Mouse (Mus musculus): ENCODE data around the gene Afap1l2. TPM values are rescaled to one million over a fixed set of nuclear protein-coding genes. Genes with fewer than 3 reads are reported as not detected.

The Afap1l2 gene
- total RNA-seq, 2 experiments from 2014 or later: 12.6 to 13.7 TPM

- DNase-seq (ENCODE audit: extremely low spot score in 1 of 2, low spot score in 1 of 2): no peak
Measured at GRCm38 (mm10) chr19:57009653-57010052, 1.6 kb upstream of the Afap1l2 start.

DNA sequence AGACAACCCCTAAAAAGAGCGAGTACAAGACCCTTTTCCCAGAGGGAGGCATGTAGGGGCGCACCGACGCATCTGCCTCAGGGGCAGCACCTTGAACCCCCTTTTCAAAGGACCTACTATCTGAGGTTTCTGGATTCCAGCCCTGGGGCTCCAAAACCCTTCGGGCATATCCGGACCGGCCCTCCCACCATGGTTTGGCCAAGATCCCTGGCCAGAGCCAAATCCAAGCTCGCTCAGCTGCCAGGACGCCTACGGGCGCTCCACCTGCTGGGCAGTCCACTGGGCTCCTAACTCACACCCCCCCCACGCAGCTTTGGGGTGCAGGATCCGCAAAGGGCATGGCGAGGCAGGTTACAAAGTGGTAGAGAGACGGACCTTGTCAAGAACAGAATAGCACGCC, 737 bp downstream of the Afap1l2 start:
- DNase-seq (ENCODE audit: extremely low spot score in 1 of 2, low spot score in 1 of 2): peak in 1 of 2 experiments; percentile 31

GRCm38 (mm10) chr19:57006841-57007240, 1.2 kb downstream of the Afap1l2 start:
- DNase-seq (ENCODE audit: extremely low spot score in 1 of 2, low spot score in 1 of 2): no peak

- DNase-seq (ENCODE audit: extremely low spot score in 1 of 2, low spot score in 1 of 2): no peak
Measured at GRCm38 (mm10) chr19:57005062-57005461, 3.0 kb downstream of the Afap1l2 start.

DNA sequence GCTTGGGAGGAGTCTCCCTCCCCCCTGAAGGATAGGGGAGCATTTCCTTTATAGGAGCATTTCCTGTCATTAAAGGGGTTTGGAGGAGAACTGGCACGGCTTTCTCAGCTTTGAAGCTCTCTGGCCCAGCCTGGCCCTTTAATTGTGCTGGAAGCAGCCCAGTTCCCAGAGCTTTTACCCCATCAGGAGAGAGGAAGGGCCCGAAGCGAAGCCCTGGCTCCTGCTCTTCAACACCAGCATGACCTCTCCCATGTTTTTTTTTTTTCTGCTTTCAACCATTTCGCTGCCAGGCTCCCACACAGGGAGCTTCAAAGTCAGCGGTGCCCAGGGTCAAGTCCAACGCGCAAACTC, 4.6 kb downstream of the Afap1l2 start:
- no peak for DNase-seq (ENCODE audit: extremely low spot score in 1 of 2, low spot score in 1 of 2)

DNA sequence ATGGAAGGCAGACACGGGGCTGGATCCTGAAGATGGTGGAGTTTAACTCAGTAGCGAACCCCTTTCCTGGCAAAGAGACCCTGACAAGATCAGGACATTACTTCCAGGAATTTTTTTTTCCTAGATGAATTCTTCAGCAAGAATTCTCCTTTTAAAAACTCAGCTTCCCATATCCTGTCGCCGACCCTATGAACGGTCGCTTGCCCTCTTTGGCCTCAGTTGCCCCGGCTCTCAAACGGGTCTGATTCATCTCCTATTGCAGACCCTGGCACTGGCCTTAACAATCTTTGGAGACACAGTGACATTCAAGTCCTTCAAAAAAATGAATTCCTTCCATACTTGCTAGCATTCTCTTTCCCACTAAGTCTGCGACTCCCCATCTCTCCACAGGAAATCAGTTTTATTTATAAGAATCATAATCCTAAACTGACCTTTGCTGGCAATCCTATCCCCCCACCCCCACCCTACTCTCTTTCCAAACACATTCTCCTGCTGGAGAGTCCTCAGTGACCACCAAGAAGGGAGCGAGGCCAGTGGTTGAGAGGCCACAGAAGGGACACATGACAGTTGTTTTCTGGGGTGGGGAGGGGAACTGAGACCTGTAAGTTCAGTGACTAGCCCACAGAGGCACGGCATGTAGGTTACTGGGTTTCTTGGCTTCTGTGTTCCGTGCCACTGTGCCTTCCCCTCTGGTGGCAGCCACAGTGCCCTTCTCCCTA, 5.1 kb downstream of the Afap1l2 start:
- DNase-seq (ENCODE audit: extremely low spot score in 1 of 2, low spot score in 1 of 2): no peak

DNA sequence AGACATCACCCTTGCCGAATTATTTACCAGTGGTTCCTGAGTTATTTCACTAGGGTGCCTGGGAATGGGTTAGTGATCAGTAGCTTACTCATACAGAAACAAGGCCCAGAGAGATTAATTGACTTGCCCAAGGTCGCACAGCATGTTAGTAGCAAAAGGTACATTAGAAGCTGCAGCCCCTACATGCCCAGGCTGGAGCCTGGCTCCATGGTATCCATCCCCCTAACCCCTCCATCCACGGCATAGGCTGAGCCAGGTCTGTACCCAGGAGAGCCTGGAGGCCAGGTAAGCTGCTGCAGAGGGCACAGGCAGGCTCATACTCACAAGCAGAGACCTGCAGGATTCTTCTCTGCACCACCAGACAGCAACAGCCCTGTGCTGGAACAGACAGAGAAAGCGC, 6.1 kb downstream of the Afap1l2 start:
- no peak for DNase-seq (ENCODE audit: extremely low spot score in 1 of 2, low spot score in 1 of 2)

DNA sequence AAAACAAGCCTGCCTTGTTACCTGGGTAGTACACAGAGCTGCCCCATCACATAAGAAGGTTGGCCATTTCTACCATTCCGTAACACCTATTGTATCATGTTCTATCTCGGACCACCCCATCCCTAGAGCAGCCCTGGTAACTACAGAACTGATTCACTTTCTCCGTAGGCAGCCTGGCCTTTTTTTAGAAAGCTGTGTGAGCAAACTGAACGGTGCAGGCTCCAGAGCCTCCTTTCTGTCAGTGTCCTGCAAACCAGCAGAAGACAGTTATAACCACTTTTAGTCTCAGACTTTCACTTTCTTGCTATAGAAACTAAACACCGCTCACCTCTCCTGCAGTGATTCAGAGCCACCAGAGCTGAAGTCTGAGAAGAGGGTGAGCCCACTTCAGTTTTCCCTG, 7.4 kb downstream of the Afap1l2 start:
- no peak for DNase-seq (ENCODE audit: extremely low spot score in 1 of 2, low spot score in 1 of 2)

GRCm38 (mm10) chr19:56999781-57000180, 8.2 kb downstream of the Afap1l2 start:
- DNase-seq (ENCODE audit: extremely low spot score in 1 of 2, low spot score in 1 of 2): no peak

GRCm38 (mm10) chr19:56998910-56999309, 9.1 kb downstream of the Afap1l2 start:
- no peak for DNase-seq (ENCODE audit: extremely low spot score in 1 of 2, low spot score in 1 of 2)

DNA sequence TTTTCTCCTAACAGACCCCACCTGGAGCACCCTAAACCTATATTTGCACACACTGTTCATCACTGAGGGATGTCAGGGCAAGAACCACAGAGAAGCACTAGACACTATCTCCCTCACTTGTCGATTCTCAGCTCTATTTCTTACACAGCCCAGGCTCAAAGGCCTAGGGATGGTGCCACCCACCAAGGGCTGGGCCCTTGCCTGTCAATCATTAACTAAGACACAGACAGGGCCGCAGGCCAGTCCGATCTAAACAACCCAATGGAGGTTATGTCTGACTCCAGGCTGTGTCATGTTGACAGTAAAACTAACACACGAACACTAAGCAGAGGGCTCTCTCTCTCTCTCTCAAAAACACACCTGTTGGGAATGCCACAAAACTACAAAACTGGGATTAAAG, 9.7 kb downstream of the Afap1l2 start:
- no peak for DNase-seq (ENCODE audit: extremely low spot score in 1 of 2, low spot score in 1 of 2)

- DNase-seq (ENCODE audit: extremely low spot score in 1 of 2, low spot score in 1 of 2): no peak
Measured at GRCm38 (mm10) chr19:56997164-56997599, 10.8 kb downstream of the Afap1l2 start.

DNA sequence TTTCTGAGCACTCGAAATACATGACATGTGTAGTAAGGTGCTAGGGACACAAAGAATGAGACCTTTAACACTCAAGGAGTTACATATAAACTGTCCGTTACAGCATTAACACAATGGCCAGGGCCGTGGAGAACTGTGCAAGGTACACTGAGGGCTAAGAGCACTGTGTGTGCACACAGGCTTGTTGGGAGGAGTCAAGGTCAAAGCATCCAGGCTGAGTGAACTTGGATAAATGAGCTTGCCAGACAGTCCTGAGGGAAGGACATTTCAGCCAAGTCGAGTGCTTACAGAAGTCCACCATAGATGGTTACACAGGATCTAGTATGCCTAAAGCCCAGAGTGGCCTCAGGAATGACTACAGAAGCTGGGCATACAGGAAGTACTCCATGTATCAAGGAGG, 12.6 kb downstream of the Afap1l2 start:
- DNase-seq (ENCODE audit: extremely low spot score in 1 of 2, low spot score in 1 of 2): no peak

GRCm38 (mm10) chr19:56994653-56995052, 13.4 kb downstream of the Afap1l2 start:
- DNase-seq (ENCODE audit: extremely low spot score in 1 of 2, low spot score in 1 of 2): no peak

DNA sequence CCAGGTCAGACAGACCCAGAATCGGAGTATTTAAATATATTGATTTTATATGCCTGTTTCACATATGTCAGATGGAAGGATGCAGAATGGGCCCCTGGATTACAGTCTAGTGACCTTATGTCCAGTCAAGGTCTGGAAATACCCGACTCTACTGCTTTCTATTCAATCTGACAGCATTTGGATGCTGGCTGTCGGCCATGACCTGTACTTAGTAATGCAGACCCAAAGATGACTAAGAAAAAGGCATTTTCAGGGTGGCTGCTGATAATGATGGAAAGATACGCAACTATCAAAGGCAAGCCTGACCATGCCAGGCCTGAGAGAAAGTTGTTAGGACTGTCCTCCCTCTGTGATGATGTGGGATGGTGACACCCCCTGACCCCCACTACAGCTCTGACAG, 14.3 kb downstream of the Afap1l2 start:
- DNase-seq (ENCODE audit: extremely low spot score in 1 of 2, low spot score in 1 of 2): no peak

DNA sequence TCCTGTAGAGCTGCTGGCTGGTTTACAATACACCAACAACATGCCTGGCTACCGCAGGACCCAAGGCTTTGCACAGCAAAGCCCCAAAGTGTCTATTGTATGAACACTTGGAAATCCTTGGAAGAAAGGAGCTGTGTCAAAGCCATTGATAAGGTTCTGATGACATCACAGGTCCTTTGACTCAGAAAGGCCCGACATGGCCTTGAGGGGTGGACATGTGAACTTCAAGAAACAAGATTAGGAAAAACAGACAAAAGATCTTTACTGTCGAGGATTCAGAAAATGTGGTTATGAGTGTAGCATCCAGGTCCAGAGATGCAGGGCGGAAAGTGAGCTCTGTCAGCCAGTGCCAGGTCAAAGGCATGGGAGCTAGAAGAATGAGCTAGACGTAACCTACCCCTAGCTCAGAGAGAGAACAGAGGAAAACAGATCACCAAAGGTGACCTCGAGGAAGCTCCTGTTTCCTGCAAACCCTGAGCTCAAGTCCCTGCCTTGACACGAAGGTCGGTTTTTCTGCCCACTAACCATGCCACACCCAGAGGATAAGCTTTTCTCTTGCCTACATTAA, 15.0 kb downstream of the Afap1l2 start:
- DNase-seq (ENCODE audit: extremely low spot score in 1 of 2, low spot score in 1 of 2): no peak

DNA sequence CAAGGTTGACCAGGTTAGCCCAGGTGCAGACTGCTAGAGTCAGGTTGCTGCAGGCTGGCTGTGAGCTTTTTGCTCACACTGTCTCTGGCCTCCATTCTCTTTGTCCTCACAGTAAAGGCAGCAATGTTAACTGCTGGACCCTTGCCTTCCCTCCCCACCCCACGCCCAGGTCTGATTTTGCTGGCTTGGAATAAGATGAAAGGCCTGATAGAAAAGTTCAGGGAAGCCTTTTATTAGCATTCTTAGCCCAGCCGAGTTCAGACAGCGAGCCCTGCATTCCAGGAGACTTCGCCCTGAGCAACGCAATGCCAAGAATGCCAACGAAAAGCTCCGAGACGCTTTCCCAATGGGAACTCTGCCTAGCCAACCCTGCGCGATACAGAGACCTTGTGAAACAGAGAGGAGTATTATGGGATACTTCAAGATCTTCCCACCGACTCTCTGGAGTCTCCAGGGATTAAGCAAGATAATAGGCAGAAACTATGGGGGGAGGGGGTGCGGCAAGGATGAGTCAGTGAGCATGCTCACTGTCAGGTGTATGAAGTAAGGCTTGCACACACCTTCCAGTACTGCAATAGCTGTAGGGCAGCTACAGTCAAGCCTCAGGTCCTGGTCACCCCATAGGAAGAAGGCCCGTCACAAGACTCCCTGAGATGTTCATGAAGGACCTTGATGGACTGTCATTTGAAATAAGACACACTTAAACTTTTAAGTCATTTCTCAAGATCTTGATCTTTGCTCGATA, 17.5 kb downstream of the Afap1l2 start:
- DNase-seq (ENCODE audit: extremely low spot score in 1 of 2, low spot score in 1 of 2): no peak

DNA sequence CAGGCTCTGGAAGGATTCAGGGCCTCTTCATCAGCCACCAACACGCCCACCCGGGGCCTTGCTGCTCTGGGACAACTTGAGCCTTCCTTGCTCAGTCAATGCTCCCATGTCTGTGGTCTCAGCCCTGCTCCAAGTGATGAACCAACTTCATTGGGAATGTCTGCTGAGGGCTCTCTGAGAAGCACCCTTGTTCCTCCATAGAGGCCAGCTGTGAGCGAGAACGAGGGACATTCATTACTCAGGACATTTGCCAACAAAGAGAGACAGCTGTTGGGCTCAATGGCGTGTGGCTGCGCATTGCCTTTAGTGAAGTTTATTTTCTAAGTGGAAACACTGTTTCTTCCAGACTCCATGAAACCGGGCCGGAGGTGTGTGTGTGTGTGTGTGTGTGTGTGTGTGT, 18.9 kb downstream of the Afap1l2 start:
- no peak for DNase-seq (ENCODE audit: extremely low spot score in 1 of 2, low spot score in 1 of 2)

DNA sequence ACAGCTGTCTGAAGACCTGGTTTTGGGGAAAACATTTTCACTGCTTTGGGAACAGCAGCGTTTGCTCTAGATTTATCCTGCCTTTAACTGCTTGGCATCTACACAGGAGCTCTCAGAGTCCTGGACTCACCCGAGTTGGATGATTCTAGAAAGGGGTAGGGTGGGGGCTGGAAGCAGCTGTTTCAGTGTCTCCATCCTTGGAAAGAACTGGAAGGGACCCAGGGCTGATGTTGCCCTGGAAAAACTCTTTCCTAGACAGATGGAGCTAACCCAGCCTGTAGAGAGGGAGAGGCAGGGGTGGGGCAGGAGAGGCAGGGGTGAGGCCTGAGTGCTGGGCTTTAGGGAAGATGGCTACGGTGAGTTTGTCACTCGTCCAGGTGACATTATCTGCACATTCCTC, 23.8 kb downstream of the Afap1l2 start:
- no peak for DNase-seq (ENCODE audit: extremely low spot score in 1 of 2, low spot score in 1 of 2)

- DNase-seq (ENCODE audit: extremely low spot score in 1 of 2, low spot score in 1 of 2): no peak
Measured at GRCm38 (mm10) chr19:56983757-56984156, 24.3 kb downstream of the Afap1l2 start.

DNA sequence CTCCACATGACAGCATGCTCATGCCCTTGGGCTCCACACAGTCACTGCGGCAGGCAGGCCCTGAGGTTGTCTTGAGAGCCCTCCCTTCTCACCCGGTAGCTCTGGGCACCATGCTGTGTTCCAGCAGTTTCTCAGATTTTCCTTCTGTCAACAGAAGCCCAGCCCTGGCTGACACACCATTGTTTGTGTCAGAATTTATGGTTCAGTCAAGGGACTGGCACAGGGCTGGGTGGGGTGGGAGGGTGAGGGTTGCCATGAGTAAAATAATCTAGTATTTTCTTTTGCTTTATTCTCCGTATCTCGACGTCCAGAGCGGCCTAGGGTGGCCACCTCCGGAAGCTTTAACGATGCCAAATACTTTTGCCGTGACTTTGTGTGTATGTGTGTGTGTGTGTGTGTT, 26.3 kb downstream of the Afap1l2 start:
- no peak for DNase-seq (ENCODE audit: extremely low spot score in 1 of 2, low spot score in 1 of 2)

- DNase-seq (ENCODE audit: extremely low spot score in 1 of 2, low spot score in 1 of 2): no peak
Measured at GRCm38 (mm10) chr19:56980803-56981202, 27.2 kb downstream of the Afap1l2 start.
